Mouse (Mus musculus): ENCODE data around the gene Mpped1.

DNA sequence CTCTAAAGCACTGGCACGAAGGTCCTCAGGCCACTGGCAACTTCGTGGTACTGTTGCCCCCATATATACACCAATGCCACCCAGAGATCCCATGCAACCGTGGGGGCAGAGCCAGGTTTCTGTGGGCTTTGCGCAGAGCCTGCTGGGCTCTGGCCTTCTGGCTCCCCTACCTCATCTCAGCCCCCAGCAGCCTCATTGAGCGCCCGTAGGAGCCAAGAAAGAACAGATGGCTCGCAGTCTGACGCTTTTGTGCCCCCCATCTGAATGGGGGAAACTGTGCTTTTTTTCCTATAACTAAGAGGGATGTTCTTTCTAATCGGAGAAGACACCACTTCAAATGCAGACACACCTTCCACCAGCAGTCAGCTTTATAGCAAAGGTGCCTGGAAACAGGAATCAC is 105.0 kb downstream of the Mpped1 start:
- TF ChIP-seq CTCF (IDR thresholded peaks at IDR 0.05 in 2 of 3, conservative IDR thresholded peaks at IDR 0.05 in 1 of 3; ENCODE audit: control insufficient read depth in 1 of 3, insufficient read depth in 1 of 3, low read depth in 2 of 3, low read length in 3 of 3, poor library complexity in 1 of 3, severe bottlenecking in 1 of 3) (no peak), NELFE (IDR thresholded peaks at IDR 0.05; ENCODE audit: low read depth, low read length) (no peak), ZKSCAN1 (IDR thresholded peaks at IDR 0.05; ENCODE audit: low read depth, low read length) (no peak)

All from MEL (cell line).